Mouse (Mus musculus) heart, postnatal 36 days (tissue): Measurements from ENCODE around the gene Rbm15. TPM values are rescaled to one million over a fixed set of nuclear protein-coding genes. Genes with fewer than 3 reads are reported as not detected.

Experiments used
- total RNA-seq, 2 experiments: library from RNA; stranded (reverse); gene quantifications; 2 replicates each; pipeline ENCODE4 v1.2.3; 2021

Rbm15 gene
- total RNA-seq, 2 experiments from 2014 or later: 22.5 to 24.4 TPM

Other genes starting within 250 kb of the Rbm15 start
- gene Kcna2, start 232.5 kb downstream of the Rbm15 start, total RNA-seq: 1 to 10 TPM; 1.6 to 1.8 TPM
- gene Kcna10, start 150.6 kb downstream of the Rbm15 start, total RNA-seq: not detected
- gene Cym, start 111.9 kb downstream of the Rbm15 start, total RNA-seq: not detected
- gene A630076J17Rik, start 103.1 kb downstream of the Rbm15 start, total RNA-seq: not detected
- not detected for gene Prok1, start 94.0 kb downstream of the Rbm15 start, total RNA-seq
- 10 to 100 TPM; 67.9 to 68.2 TPM for gene Lamtor5, start 54.8 kb downstream of the Rbm15 start, total RNA-seq
- under 1 TPM; 0.64 to 0.70 TPM for gene Slc16a4, start 42.4 kb downstream of the Rbm15 start, total RNA-seq
- gene Kcnc4, start 125.9 kb upstream of the Rbm15 start, total RNA-seq: under 1 TPM; 0.11 to 0.33 TPM
- 1 to 10 TPM; 1.5 to 2.0 TPM for gene Slc6a17, start 184.3 kb upstream of the Rbm15 start, total RNA-seq
- not detected for gene Ubl4b, start 221.4 kb upstream of the Rbm15 start, total RNA-seq